Comparison of ENCODE assay signal across 8 mouse cellular contexts in genomic region chr6:30047271-30048162, GRCm38 (mm10). TPM values are rescaled to one million over a fixed set of nuclear protein-coding genes. Genes with fewer than 3 reads are reported as not detected.
DNase-seq lines count a peak whose midpoint lies in the region; ATAC-seq lines count a peak whose summit lies in the region.

Gene Nrf1 (plus strand): TSS chr6:30047988.

- intact Hi-C loops in gastrocnemius, postnatal 14 days (cut with DNase I; ENCODE audit: low total_unique reads) = no loop called here

- DNase-seq in adrenal gland, adult 18-20 months (ENCODE audit: low spot score in 2 of 2) = peak; percentile 92 to 95
- DNase-seq in embryo, embryonic 10.5 days (ENCODE audit: low spot score) = peak; percentile 91
- DNase-seq in gastrocnemius, postnatal 14 days = peak; percentile 93
- peak; percentile 93 for DNase-seq in induced T-regulatory cell, adult 2 months (ENCODE audit: low read depth)
- peak; percentile 77 to 89 for DNase-seq in left cerebral cortex, adult 8-10 months (ENCODE audit: low spot score in 2 of 2)
- peak; percentile 94 for DNase-seq in right cerebral cortex, adult 18-20 months
- DNase-seq in urinary bladder, adult 2 months (ENCODE audit: low spot score) = peak; percentile 94

- ATAC-seq in megakaryocyte, adult 5-6 weeks (ENCODE audit: poor library complexity, severe bottlenecking) = peak; percentile 97

RNA-seq across cellular contexts. Expression of gene Nrf1, which starts in this region (rescaled TPM):
- total RNA-seq in adrenal gland, adult 18-20 months (2021) = 10 to 100 TPM; 17.1 to 21.3 TPM
- 10 to 100 TPM; 10.2 to 11.5 TPM for total RNA-seq in gastrocnemius, postnatal 14 days (2021)
- 10 to 100 TPM; 20.4 to 25.0 (median 22.4) TPM for total RNA-seq in left cerebral cortex, adult 8-10 months (2022)
- total RNA-seq in megakaryocyte, adult 5-6 weeks (2015) = 37.1 and 39.6 TPM in 2 replicates
- total RNA-seq in megakaryocyte, adult 5-6 weeks (2017) = 69.9 and 84.5 TPM in 2 replicates
- polyA plus RNA-seq in urinary bladder, adult 2 months (2012; rRNA removed) = 18.2 and 21.8 TPM in 2 replicates

Comparison
In these comparisons a context has a peak if more than half of its experiments do, and no peak if none do; other contexts are left out.
1. Peak in every context shown above with its lines: DNase-seq and ATAC-seq.